Mouse (Mus musculus): ENCODE measurements around the gene P3h4. TPM values are rescaled to one million over a fixed set of nuclear protein-coding genes. Genes with fewer than 3 reads are reported as not detected.

The P3h4 gene
- polyA plus RNA-seq, 1 experiment from 2014 or later, result 17.6 TPM

GRCm38 (mm10) chr11:100406995-100407705, 7.5 kb downstream of the P3h4 start:
- Histone ChIP-seq H3K27ac (no peak overlapping the region), H3K4me3 (no peak overlapping the region), H3K9me3 (no peaks in the 10 kb centered on the region), H3K27me3 (no peaks in the 10 kb centered on the region), H3K4me2 (no peak overlapping the region), H3K4me1 (replicated peaks) (peaks cover 9% of the 10 kb centered on the region), H3K36me3 (peaks cover 4% of the 10 kb centered on the region; the same call in 1 of the 2 replicates), H3K9ac (no peak overlapping the region)
- no peak for ATAC-seq (ENCODE audit: low FRiP score)
- 85% methylated on average over 5 of the region's 5 CpGs for WGBS

- Histone ChIP-seq H3K27ac (no peak overlapping the region), H3K9me3 (no peaks in the 10 kb centered on the region), H3K4me1 (replicated peaks) (0 out of 2 replicates have a peak, but pooled peaks cover 5% of the 10 kb centered on the region), H3K36me3 (peaks cover 4% of the 10 kb centered on the region; the same call in 1 of the 2 replicates), H3K4me3 (no peak overlapping the region), H3K27me3 (no peaks in the 10 kb centered on the region), H3K9ac (no peak overlapping the region), H3K4me2 (no peak overlapping the region)
- no peak for ATAC-seq (ENCODE audit: low FRiP score)
- 86% methylated on average over 8 of the region's 8 CpGs for WGBS
Measured at GRCm38 (mm10) chr11:100406273-100406672, 8.4 kb downstream of the P3h4 start.

GRCm38 (mm10) chr11:100404456-100405074, 10.1 kb downstream of the P3h4 start:
- H3K4me2 ChIP-seq, result no peak overlapping the region
- H3K27ac ChIP-seq, result no peak overlapping the region
- no peaks in the 10 kb centered on the region for H3K9me3 ChIP-seq
- ATAC-seq (ENCODE audit: low FRiP score), result no peak
- 0 out of 2 replicates have a peak, but pooled peaks cover 5% of the 10 kb centered on the region for H3K4me1 ChIP-seq (replicated peaks)
- 92% methylated on average over 3 of the region's 3 CpGs for WGBS
- no peak overlapping the region for H3K9ac ChIP-seq
- H3K36me3 ChIP-seq, result no peaks in the 10 kb centered on the region; the same call in 1 of the 2 replicates
- H3K4me3 ChIP-seq, result no peak overlapping the region
- H3K27me3 ChIP-seq, result 0 out of 2 replicates have a peak, but pooled peaks cover 4% of the 10 kb centered on the region

- no peak for ATAC-seq (ENCODE audit: low FRiP score)
- Histone ChIP-seq H3K36me3 (no peaks in the 10 kb centered on the region; the same call in 1 of the 2 replicates), H3K4me2 (no peak overlapping the region), H3K9ac (no peak overlapping the region), H3K4me1 (replicated peaks) (0 out of 2 replicates have a peak, but pooled peaks cover 5% of the 10 kb centered on the region), H3K27ac (no peak overlapping the region), H3K4me3 (no peak overlapping the region), H3K27me3 (0 out of 2 replicates have a peak, but pooled peaks cover 4% of the 10 kb centered on the region), H3K9me3 (no peaks in the 10 kb centered on the region)
- 67% methylated on average over 10 of the region's 10 CpGs for WGBS
Measured at GRCm38 (mm10) chr11:100403445-100404134, 11.0 kb downstream of the P3h4 start.

GRCm38 (mm10) chr11:100402682-100403081, 12.0 kb downstream of the P3h4 start:
- Histone ChIP-seq H3K27ac (no peak overlapping the region), H3K9me3 (no peaks in the 10 kb centered on the region)
- 92% methylated on average over 2 of the region's 2 CpGs for WGBS

GRCm38 (mm10) chr11:100402240-100402639, 12.4 kb downstream of the P3h4 start:
- H3K4me1 ChIP-seq (replicated peaks), result peaks cover 10% of the 10 kb centered on the region
- no peak overlapping the region for H3K4me2 ChIP-seq
- H3K27me3 ChIP-seq, result 0 out of 2 replicates have a peak, but pooled peaks cover 4% of the 10 kb centered on the region
- H3K36me3 ChIP-seq, result no peaks in the 10 kb centered on the region; the same call in 1 of the 2 replicates
- no peak for ATAC-seq (ENCODE audit: low FRiP score)
- no peak overlapping the region for H3K9ac ChIP-seq
- no peak overlapping the region for H3K4me3 ChIP-seq
- no peak overlapping the region for H3K27ac ChIP-seq
- no peaks in the 10 kb centered on the region for H3K9me3 ChIP-seq
- WGBS, result 47% methylated on average over 6 of the region's 6 CpGs

More at GRCm38 (mm10) chr11:100402682-100403081, 12.0 kb downstream of the P3h4 start:
- H3K9ac ChIP-seq, result no peak overlapping the region
- H3K36me3 ChIP-seq, result no peaks in the 10 kb centered on the region; the same call in 1 of the 2 replicates
- no peak overlapping the region for H3K4me2 ChIP-seq
- 0 out of 2 replicates have a peak, but pooled peaks cover 4% of the 10 kb centered on the region for H3K27me3 ChIP-seq
- H3K4me3 ChIP-seq, result no peak overlapping the region
- ATAC-seq (ENCODE audit: low FRiP score), result no peak
- peaks cover 9% of the 10 kb centered on the region; the same call in 1 of the 2 replicates for H3K4me1 ChIP-seq (replicated peaks)

GRCm38 (mm10) chr11:100400842-100401241, 13.8 kb downstream of the P3h4 start:
- no peak for ATAC-seq (ENCODE audit: low FRiP score)
- Histone ChIP-seq H3K4me3 (no peak overlapping the region), H3K4me1 (replicated peaks) (peaks cover 24% of the 10 kb centered on the region), H3K36me3 (no peaks in the 10 kb centered on the region), H3K4me2 (no peak overlapping the region), H3K27ac (no peak overlapping the region), H3K9me3 (no peaks in the 10 kb centered on the region), H3K27me3 (peaks cover 10% of the 10 kb centered on the region; the same call in 1 of the 2 replicates), H3K9ac (no peak overlapping the region)
- WGBS, result 81% methylated on average over 6 of the region's 6 CpGs

- no peaks in the 10 kb centered on the region for H3K9me3 ChIP-seq
- H3K27me3 ChIP-seq, result peaks cover 19% of the 10 kb centered on the region; the same call in 1 of the 2 replicates
- no peak overlapping the region for H3K4me2 ChIP-seq
- no peak overlapping the region for H3K9ac ChIP-seq
- ATAC-seq (ENCODE audit: low FRiP score), result no peak
- peaks cover 33% of the 10 kb centered on the region for H3K4me1 ChIP-seq (replicated peaks)
- H3K4me3 ChIP-seq, result no peak overlapping the region
- no peak overlapping the region for H3K27ac ChIP-seq
- 76% methylated on average over 12 of the region's 12 CpGs for WGBS
- H3K36me3 ChIP-seq, result no peaks in the 10 kb centered on the region
Measured at GRCm38 (mm10) chr11:100399727-100400538, 14.7 kb downstream of the P3h4 start.

- no peak overlapping the region for H3K4me2 ChIP-seq
- ATAC-seq (ENCODE audit: low FRiP score), result no peak
- no peak overlapping the region for H3K4me3 ChIP-seq
- H3K9ac ChIP-seq, result no peak overlapping the region
- no peaks in the 10 kb centered on the region for H3K9me3 ChIP-seq
- peaks cover 24% of the 10 kb centered on the region; the same call in 1 of the 2 replicates for H3K27me3 ChIP-seq
- 84% methylated on average over 9 of the region's 9 CpGs for WGBS
- H3K4me1 ChIP-seq (replicated peaks), result peaks cover 39% of the 10 kb centered on the region
- H3K27ac ChIP-seq, result no peak overlapping the region
- no peaks in the 10 kb centered on the region for H3K36me3 ChIP-seq
Measured at GRCm38 (mm10) chr11:100399320-100399719, 15.3 kb downstream of the P3h4 start.

GRCm38 (mm10) chr11:100398517-100398916, 16.1 kb downstream of the P3h4 start:
- no peaks in the 10 kb centered on the region for H3K36me3 ChIP-seq
- H3K4me2 ChIP-seq, result peak overlapping the region; percentile 61
- WGBS, result 92% methylated on average over 7 of the region's 7 CpGs
- H3K27me3 ChIP-seq, result peaks cover 27% of the 10 kb centered on the region; the same call in 1 of the 2 replicates
- no peak overlapping the region for H3K9ac ChIP-seq
- H3K9me3 ChIP-seq, result no peaks in the 10 kb centered on the region
- peak overlapping the region; percentile 78; the same call in 1 of the 2 replicates for H3K4me3 ChIP-seq
- no peak for ATAC-seq (ENCODE audit: low FRiP score)
- peaks cover 46% of the 10 kb centered on the region for H3K4me1 ChIP-seq (replicated peaks)
- no peak overlapping the region for H3K27ac ChIP-seq

- 1% methylated on average over 37 of the region's 37 CpGs for WGBS
- H3K4me1 ChIP-seq (replicated peaks), result peaks cover 50% of the 10 kb centered on the region
- no peaks in the 10 kb centered on the region; the same call in 1 of the 2 replicates for H3K36me3 ChIP-seq
- peaks cover 27% of the 10 kb centered on the region; the same call in 1 of the 2 replicates for H3K27me3 ChIP-seq
- ATAC-seq (ENCODE audit: low FRiP score), result peak; percentile 99
- H3K27ac ChIP-seq, result peak within 1 kb of the TSS; percentile 86
- peak within 1 kb of the TSS; percentile 61 for H3K4me2 ChIP-seq
- no peaks in the 10 kb centered on the region for H3K9me3 ChIP-seq
- H3K9ac ChIP-seq, result peak within 1 kb of the TSS; percentile 85
- H3K4me3 ChIP-seq, result peak within 1 kb of the TSS; percentile 78
Measured at GRCm38 (mm10) chr11:100397600-100398389, 16.8 kb downstream of the P3h4 start, which contains the start of gene Jup. TSS of gene Jup (minus strand) at chr11:100397763.

All from hindbrain, embryonic 13.5 days (tissue).